Mouse (Mus musculus): ENCODE measurements around the gene Micu1.
"Not testable (repeated sequence)": the region's sequence is repeated elsewhere in the genome, so short reads cannot be mapped to it uniquely, and the experiment has no call there.

The Micu1 gene

DNA sequence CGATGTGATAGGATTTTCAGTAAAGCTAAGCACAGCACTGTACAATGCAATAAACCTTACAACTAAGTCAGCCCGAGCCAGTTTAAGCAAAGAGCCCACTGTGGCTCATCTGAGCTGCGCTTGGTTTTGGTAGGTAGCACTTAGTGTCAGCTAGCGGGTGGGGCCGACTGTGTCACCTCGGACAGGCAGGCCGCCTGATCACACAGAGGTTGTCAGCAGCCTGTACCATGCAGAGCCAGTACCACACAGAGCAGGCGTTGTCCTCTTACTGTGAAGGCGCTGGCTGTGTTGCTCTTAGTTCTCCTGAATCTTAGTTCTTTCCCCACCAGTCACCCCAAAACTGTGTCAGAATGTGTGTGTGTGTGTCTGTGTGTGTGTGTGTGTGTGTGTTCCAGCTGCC lies 146.7 kb downstream of the Micu1 start:
- DNase-seq (ENCODE audit: low spot score) = no peak

DNA sequence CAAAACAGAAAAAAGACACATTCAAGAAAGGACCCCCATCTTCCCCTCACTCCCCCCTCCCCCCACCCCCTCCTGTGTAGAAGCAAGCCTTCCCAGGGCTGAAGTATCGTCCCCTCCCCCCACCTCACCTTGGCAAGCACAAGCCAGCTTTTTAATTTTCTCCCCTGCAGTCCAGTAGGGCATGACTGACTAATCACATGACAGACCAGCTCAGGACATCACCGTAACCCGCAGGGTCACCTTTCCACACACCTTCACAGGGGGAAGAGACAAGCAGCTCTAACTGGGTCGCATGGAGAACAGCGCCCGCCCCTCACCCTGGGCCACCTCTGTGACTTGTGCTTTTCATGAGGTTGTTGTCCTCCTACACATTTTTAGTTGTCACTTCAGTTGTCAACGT lies 147.1 kb downstream of the Micu1 start:
- no peak for DNase-seq (ENCODE audit: low spot score)

DNA sequence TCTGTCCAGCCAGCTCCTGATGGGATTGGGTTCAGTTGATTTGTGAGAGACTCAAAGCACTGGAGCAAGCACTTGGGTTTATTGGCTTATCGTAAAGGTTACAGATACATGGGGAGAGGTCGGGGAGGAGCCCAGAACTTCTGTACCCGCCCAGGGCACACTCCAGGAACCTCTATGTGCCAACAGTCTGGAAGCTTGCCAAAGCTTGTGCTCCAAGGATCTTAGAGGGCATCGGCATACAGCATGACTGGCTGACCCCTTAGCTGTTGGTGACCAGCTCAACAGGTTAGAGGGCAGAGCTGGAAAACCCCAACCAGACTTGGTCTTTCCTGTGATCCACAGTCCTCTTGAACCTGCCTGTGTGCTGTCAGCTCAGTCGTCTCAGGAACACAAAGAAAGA lies 154.9 kb downstream of the Micu1 start:
- DNase-seq (ENCODE audit: low spot score) = no peak

DNA sequence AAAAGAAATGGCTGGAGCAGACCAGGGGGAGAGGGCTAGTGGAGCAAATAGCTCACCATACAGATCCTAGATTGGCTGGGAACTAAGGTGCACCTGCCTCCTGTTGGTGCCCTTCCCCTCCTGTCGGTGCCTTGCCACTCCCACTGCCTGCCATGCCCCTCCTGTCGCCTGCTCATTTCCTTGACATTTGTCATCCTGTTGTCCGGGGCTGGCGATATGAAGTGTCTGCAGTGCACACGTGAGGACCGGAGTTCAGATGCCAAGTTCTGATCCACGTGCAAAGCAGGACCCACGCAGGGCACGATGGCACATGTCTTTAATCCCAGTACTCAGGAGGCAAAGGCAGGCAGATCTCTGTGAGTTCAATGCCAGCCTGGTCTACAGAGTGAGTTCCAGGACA lies 158.4 kb downstream of the Micu1 start:
- DNase-seq (ENCODE audit: low spot score) = no peak

DNA sequence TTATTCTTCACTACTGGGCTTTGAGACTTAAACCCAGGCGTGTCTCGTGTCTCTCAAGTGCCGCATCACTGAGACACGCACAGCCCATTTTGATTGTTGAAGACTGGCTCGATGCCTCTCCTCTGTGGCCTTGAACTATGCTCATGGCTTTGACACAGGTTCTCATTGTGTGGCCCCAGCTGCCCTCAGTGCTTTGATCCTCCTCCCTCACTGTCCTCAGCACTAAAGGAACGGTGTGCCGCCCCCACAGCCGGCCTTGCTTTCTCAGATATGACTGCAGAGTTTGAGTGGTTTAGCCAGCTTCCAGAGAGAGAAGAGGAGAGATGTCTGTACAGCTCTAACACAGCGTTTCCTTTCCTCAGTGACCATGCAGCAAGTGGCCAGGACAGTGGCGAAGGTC lies 158.9 kb downstream of the Micu1 start:
- no peak for DNase-seq (ENCODE audit: low spot score)

DNA sequence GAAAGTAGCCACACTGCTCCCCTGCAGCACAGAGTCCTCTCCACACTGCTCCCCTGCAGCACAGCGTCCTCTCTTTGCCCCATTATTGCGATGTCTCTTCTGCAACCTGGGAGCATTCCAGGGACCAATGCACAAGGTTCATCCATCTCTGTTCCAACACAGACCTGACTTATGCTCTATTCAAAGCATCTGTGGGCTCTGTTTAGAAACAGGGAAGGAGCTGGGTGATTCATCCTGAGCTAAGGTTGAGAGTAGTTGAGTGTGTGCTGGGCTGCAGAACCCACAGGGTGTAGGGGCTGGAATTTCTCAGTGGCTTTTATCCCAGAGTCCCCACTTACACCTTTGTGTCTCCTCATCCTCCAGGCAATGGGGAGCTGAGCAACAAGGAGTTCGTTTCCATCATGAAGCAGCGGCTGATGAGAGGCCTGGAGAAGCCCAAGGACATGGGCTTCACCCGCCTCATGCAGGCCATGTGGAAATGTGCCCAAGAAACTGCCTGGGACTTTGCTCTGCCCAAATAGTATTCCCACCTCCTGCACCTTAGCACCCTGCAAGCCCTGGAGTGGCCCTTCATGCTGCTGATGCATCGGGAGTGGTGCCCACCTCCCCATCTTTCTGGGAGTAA lies 160.7 kb downstream of the Micu1 start:
- no peak for DNase-seq (ENCODE audit: low spot score)

DNA sequence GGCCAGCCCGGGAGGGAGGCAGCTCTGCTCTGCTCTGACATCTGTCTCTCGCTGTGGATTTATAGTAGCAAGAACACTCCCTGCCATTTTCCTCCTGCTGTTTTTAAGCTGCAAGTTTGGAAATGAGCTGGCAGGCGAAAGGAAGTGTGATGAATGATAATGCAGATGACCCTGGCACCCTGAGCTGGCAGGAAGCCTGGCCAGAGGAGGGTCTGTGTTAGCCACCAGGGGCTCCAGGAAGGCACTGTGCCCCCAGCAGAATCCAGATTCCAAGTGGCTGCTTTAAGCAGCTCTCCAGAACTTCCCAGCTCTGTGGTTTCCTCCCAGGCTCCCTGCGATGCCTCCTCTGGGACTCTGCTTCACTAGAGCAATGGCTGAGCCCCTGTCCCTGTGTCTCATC lies 161.3 kb downstream of the Micu1 start:
- no peak for DNase-seq (ENCODE audit: low spot score)

DNA sequence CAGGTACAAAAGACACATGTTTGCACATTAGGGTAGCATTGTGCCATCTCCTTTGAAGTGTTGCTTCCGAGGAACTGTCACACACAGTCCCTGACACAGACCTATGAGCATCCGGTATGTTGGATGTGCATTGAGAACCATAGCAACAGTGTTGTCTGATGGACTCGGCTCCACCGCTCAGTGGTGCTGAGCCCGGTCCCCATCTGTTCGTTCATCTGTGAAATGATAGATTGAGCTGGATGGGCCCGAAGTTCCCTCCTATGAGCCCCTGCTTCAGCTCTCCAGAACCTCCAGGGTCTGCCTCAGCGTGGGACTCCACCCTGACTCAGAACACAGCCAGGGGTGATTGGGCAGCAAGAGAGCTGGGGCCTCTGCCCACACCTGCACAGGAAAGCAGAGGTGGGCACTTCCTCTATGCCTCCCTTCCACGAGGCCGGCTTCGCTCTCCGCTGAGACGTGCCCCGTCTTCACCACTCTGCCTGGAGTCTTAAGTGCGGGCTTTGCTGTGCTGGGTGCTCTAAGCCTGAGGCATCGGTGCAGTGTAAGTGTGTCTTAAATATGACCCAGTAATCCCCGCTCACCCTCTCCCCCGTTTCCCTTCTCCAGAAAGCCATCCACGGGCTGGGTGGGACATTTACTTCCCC lies 162.1 kb downstream of the Micu1 start:
- no peak for DNase-seq (ENCODE audit: low spot score)

DNA sequence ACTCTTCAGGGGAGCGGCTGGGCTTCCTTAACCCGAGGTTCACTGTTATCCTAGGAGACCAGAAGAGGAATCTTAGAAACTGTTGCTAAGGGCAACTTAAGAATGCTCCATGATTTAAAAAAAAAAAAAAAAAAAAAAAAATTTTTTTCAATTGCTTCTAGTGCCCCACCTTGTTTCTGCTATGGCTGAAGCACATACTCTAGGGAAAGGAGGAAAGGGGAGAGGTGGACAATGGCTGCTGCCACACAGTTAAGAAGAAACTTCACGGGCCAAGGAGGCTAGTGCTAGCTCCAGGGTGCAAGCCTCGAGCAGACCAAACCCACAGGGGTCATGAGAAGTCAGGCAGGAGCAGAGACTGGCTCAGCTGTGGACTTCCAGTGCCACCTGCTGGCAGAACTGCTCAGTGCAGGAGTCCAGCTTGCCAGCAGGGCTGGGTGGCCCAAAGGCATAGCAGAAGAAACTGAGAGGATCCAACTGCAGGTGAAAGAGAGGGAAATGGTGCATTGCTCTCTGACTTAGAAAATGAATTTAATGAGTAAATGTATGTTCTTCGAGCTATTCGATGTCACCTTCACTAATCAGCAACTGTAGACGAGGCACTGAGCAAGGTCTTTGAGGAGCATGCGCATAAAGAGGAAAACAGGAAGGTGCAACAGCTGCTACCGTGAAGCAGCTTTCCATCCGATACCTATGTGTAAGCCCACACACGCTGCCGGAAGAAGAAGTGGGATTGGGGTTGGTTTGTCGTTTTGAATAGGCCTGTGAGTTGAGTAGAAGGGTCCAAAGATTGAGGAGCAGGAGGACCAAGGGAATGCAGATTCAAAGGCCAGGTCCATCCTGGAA lies 162.8 kb downstream of the Micu1 start:
- peak; percentile 72 for DNase-seq (ENCODE audit: low spot score)

DNA sequence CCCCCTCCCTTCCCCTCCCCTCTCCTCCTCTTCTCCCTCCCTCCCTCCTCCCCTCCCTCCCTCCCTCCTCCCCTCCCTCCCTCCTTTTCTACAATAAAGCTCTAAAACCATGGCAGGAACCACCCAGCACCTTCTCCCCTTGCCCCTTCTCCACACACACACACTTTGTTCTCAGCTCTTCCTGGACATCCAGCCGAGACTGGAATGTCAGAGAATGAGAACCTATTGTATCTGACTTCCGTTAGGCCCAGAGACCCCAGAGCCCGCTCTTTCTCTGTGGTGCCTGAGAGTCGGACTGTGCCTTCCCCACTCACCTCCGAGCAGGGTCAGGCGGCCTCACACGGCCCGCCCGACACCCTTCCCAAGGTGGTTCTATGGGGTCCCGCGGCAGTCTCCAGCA lies 166.0 kb downstream of the Micu1 start:
- DNase-seq (ENCODE audit: low spot score) = no peak

DNA sequence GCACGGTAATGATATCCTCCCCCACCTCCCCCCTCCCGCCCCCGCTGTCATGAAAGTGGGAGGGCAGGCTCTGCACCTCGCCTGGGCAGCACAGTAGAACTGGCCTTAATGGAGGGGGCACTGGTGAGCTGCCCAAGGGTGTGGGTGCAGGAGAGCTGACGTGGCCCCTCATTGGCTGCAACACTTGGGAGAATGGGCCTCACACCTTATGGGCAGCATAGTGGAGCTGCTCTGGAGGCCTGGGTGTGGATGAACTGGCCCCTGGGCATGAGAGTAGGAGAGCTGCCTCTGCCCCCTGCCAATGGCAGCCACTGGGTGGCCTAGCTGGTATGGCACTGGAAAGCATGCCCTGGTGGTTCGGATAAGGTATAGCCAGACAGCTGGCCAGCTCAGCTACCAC lies 167.8 kb downstream of the Micu1 start:
- no peak for DNase-seq (ENCODE audit: low spot score)

DNA sequence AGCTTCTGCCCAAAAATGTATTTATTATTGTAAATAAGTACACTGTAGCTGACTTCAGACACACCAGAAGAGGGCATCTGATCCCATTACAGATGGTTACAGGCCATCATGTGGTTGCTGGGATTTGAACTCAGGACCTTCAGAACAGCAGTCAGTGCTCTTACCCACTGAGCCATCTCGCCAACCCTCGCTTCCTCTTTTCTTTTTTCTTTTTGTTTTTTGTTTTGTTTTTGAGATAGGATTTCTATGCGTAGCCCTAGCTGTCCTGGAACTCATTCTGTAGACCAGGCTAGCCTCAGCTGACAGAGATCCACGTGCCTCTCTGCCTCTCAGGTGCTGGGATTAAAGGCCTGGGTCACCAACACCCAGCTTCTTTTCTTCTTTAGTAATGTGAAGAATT lies 170.4 kb downstream of the Micu1 start:
- not testable (repeated sequence) for DNase-seq (ENCODE audit: low spot score)

DNA sequence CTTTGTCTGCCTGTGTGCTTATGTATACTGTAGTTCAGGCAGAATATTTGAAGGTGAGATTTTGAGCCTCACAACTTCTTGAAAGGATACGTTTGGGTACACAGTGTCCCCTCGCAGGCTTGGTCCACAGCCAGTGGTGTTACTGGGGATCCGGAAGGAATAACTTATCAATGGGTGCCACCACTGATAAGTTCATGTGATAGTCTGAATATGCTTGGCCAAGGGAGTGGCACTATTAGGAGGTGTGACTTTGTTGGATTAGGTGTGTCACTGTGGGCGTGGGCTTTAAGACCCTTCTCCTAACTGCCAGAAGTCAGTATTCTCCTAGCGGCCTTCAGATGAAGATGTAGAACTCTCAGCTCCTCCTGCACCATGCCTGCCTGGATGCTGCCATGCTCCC lies 170.9 kb downstream of the Micu1 start:
- DNase-seq (ENCODE audit: low spot score) = no peak

DNA sequence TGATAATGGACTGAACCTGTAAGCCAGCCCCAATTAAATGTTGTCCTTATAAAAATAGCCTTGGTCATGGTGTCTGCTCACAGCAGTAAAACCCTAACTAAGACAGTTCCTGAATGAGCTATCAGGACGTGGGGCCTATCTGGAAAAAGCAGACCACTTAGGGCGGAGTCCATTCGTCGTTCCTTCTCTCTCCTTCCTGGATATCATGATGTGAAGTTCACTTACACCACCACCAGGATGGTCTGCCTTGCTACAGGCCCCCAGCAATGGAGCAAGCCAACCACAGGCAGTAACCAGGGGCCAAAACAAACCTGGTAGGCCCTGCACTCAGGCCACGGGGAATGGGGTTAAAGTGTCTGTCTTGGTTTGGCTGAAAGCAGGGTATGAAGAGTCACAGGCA lies 171.3 kb downstream of the Micu1 start:
- DNase-seq (ENCODE audit: low spot score) = no peak

DNA sequence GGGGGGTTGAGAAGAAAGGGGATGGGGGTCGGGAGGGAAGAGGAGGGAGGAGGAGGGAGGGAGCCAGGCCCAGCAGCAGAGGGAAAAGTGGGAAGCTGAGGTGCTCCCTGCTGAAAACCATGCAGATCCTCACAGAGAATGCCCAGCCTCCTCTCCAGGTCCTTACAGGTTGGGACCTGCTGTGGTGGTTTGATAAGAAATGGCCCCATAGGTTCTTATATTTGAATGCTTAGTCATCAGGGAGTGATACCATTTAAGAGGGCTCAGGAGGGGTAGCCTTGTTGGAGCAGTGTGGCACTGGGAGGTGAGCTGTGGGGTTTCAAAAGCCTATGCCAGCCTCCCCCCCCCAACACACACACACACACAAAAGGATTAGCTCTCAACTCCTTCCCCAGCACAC lies 173.1 kb downstream of the Micu1 start:
- no peak for DNase-seq (ENCODE audit: low spot score)

DNA sequence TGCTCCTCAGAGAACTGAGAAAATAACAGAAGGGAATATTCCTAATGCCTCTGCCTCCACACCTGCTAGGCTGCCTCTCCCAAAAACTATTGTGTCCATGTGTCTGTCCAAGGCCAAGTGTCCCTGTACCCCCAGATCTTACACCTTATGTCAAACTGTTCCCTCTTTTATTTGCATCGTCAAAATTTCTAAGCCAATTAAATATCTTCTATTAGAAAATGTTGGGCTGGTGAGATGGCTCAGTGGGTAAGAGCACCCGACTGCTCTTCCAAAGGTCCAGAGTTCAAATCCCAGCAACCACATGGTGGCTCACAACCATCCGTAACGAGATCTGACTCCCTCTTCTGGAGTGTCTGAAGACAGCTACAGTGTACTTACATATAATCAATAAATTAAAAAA lies 174.4 kb downstream of the Micu1 start:
- not testable (repeated sequence) for DNase-seq (ENCODE audit: low spot score)

DNA sequence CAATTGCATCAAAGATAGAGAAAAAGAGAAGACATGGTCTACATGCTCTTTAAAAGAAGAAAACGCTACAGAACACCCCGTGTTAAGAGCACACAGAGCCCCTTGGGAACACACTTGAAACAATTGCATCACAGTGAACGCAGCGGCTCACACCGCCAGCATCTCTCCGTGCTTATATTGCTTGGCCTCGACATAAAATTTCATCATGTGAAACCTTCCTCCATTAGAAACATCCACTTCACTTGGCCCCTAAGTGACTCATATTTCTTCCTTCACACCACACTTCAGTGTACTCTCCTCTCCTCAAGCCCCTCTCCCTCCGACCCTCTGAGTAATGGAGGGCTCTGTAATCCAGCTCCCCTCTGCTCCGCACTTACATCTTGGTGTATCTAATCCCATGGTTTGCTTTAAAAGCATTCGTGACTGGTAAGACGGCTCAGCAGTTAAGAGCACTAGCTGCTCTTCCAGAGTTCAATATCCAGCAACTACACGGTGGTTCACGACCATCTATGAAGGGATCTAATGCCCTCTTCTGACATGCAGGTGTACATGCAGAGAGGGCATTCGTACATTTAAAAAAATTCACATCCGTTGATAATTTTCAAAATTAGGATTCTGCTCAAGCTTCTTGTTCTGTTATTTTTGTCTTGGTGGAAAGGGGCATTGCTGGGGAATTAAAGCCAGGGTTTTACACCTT lies 175.3 kb downstream of the Micu1 start:
- no peak for DNase-seq (ENCODE audit: low spot score)

DNA sequence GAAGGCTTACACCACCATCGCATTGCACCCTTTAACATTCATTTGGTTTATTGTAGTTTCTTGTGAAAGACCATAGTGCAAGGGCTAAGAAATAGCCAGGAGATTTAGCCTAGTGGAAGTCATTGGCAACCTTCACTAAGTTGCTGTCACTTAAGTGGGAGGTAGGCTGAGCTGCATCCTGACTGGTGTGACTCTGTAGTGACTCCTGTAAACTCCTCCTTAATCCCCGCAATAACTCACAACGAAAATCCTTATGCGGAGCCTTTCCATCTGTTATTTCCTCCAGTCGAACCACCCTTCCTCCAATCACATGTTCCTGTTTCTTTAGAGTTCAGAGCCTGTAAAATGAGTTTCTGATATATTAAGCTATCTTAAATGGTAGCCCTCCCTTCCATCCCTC lies 176.5 kb downstream of the Micu1 start:
- DNase-seq (ENCODE audit: low spot score) = no peak

DNA sequence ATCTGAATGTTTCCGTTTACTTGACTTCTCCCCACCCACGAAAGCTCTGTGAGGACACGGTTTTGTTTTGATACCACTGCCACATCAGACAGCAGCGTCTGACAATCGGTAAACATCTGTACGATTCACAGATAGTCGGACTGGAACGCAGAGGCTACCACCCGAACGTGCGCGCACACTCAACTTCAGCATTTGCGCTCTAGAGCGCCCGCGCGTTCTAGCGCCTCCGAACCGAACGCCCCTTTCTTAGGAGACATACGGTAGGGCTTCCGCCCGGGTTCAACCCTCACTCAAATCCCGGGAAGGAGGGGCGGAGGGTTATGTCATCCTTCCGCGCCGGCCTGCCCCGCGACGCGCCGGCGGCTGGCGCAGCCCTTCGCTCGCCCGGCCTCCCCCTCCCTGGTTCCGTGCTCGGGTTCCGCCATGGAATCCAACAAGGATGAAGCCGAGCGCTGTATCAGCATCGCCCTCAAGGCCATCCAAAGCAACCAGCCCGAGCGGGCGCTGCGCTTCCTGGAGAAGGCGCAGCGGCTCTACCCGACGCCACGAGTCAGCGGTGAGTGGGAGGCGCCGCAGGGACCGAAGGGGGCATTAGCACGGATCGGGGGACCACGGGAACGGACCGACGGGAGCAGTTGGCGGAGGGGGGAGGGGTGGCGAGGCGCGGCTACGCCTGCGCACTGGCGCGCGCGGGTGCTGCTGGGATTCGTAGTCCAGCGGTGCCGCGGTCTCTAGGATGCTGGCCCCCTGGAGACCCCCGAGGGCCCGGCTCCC lies 177.2 kb downstream of the Micu1 start, which contains the start of gene Dnajb12:
Gene Dnajb12, plus strand, starts transcription at position 302 of the 774 bp plus-strand sequence.
- peak; percentile 95 for DNase-seq (ENCODE audit: low spot score)

DNA sequence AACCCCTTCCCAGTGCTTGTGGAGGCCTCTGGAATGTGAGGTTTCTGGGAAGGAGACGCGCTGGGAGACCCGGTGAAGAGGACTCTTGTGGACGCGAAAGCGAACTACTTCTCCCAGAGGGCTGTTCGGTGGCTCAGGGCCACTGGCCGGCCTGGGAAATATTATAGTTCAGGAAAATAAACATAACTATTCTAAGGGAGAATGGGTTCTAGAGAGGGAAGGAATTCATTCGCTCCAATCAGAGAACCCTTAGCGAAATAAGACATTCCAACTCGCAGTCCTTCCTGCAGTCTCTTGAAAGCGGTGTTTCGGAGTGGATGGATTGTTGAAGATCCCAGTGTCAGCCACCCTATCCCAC lies 177.7 kb downstream of the Micu1 start:
- DNase-seq (ENCODE audit: low spot score) = no peak

DNA sequence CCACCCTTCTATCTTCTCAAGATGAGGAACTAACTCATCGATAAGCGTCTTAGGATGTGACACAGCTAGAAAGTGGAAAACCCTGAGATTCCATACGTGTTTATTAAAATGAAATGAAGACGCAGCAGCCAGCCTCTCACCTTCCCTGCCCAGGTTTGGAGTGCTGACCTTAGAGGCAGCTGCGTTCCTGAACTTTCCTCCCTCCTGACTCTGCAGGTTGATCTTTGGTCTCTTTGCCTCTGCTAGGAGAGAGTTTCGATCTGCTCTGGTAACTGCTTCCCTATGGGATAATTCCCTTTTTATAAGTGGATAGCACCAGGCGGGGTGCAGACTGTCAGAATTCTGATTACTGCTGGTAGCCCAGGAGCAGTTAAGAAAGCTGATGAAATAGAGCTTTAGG lies 178.6 kb downstream of the Micu1 start:
- peak; percentile 62 for DNase-seq (ENCODE audit: low spot score)

Measured in yolk sac, embryonic 10.5 days (tissue).